Mouse (Mus musculus) ES-E14 (cell line): Measurements from ENCODE around the gene Zfp784.

Source experiments
- CHD2 ChIP-seq: IDR thresholded peaks from 2 replicates; pipeline ENCODE4 v1.6.1; 2014; ENCODE audit warnings: mild to moderate bottlenecking, low read depth, low read length, inconsistent platforms
- ZC3H11A ChIP-seq: IDR thresholded peaks from 2 replicates; pipeline ENCODE4 v1.6.1; 2012; ENCODE audit warnings: low read depth, mild to moderate bottlenecking, inconsistent platforms, low read length, borderline replicate concordance
- ZNF384 ChIP-seq: IDR thresholded peaks from 2 replicates; pipeline ENCODE4 v1.6.1; 2012; ENCODE audit warnings: low read depth, low read length, inconsistent platforms

GRCm38 (mm10) chr7:5031496-5031895, 6.8 kb downstream of the Zfp784 start:
- TF ChIP-seq ZNF384, result no peak
- TF ChIP-seq CHD2, result no peak
- no peak for TF ChIP-seq ZC3H11A
